Mouse (Mus musculus) midbrain, embryonic 14.5 days (tissue): ENCODE results near the gene Fras1. TPM values are rescaled to one million over a fixed set of nuclear protein-coding genes. Genes with fewer than 3 reads are reported as not detected.
A peak's percentile ranks its signal among the peaks of the same experiment; 100 is the strongest.

ENCODE experiments used
- ATAC-seq: fragments of 200-750 bp; cut with Nextera tagmentation; 2 replicates; pipeline ENCODE4 v1.8.0; 2017; ENCODE audit warnings: moderate number of reproducible peaks, moderate library complexity; ENCODE audit not compliant: low FRiP score, low TSS enrichment
- DNase-seq: peaks from one replicate; pipeline ENCODE4 v3.0.0-alpha.2; 2015
- H3K27ac ChIP-seq: fragments of 300-500 bp; sonication (generic); replicated peaks from 2 replicates; pipeline ENCODE4 v1.5.1; 2014; ENCODE audit warnings: mild to moderate bottlenecking, low read depth, low read length, moderate library complexity
- H3K27me3 ChIP-seq: fragments of 300-500 bp; sonication (generic); 2 replicates; pipeline ENCODE4 v1.6.1; 2014; ENCODE audit warnings: low read length, control low read depth, mixed read lengths; ENCODE audit not compliant: control insufficient read depth, insufficient read depth
- H3K36me3 ChIP-seq: fragments of 300-500 bp; sonication (generic); 2 replicates; pipeline ENCODE4 v1.6.1; 2014; ENCODE audit warnings: low read length, control low read depth; ENCODE audit not compliant: control insufficient read depth, insufficient read depth
- H3K4me1 ChIP-seq: fragments of 300-500 bp; sonication (generic); 2 replicates; pipeline ENCODE4 v1.6.1; 2014; ENCODE audit warnings: mild to moderate bottlenecking, antibody characterized with exemption, low read length, control low read depth; ENCODE audit not compliant: control insufficient read depth, insufficient read depth
- H3K4me2 ChIP-seq: fragments of 300-500 bp; sonication (generic); 2 replicates; pipeline ENCODE4 v1.6.1; 2014; ENCODE audit warnings: mild to moderate bottlenecking, low read length, moderate library complexity
- H3K4me3 ChIP-seq: fragments of 300-500 bp; sonication (generic); replicated peaks from 2 replicates; pipeline ENCODE4 v1.5.1; 2014; ENCODE audit warnings: low read depth, low read length
- H3K9ac ChIP-seq: fragments of 300-500 bp; sonication (generic); replicated peaks from 2 replicates; pipeline ENCODE4 v1.6.1; 2014; ENCODE audit warnings: mild to moderate bottlenecking, low read length, moderate library complexity
- H3K9me3 ChIP-seq: fragments of 300-500 bp; sonication (generic); 2 replicates; pipeline ENCODE4 v1.6.1; 2016; ENCODE audit warnings: low read length, control low read depth, mixed read lengths; ENCODE audit not compliant: control insufficient read depth
- WGBS: fragments of 180-500 bp; shearing (Covaris S2); extraction: QIAGEN DNeasy Blood & Tissue Kit; methylation state at CpG from one replicate; pipeline ENCODE4 v1.1.7; 2014; 5-methylcytosine and 5-hydroxymethylcytosine counted together
- polyA plus RNA-seq: library from polyadenylated mRNA; unstranded; fragments of >200 nt; fragmentation: Nextera tagmentation; extraction: Ambion mirVana; gene quantifications from 2 replicates; pipeline ENCODE4 v1.2.1, GENCODE M21; 2014

The Fras1 gene
- polyA plus RNA-seq, 1 experiment from 2014 or later: 7.8 TPM

DNA sequence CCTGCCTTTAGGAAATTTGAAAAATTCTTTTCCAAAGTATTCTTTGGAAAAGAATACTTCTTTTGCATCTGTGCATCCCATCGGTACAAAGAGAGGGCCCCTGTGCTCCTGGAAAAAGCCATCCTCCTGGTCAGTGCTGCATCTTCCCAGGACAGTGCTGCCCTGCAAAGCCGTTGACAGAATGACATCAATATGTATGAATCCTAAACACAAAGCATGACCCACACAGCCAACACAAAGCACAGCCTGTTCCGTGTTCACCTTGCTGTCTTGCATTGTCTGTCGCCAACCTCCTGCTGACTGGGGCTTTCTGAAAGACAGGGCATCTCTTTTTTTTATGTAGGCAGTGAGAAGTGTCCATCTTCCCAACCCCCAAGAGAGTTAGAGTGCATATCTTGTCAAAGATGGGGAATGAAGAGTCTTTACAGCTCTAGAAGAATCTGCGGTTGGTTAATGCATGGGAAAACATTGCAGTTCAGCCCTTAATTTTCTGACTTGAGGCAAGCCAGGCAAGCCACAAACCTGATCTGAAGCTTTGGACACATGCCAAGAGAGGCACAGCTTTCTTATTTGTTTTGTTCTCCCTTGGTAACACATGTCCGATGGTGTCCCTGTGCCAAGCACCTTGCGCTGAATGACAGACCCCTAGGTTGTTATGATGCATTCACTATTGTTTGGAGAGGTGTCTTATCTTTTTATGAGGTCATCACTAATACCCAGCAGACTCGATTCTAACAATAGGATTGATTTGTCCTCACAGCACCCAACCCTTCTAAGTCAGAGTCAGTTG is 373.6 kb downstream of the Fras1 start:
- H3K27me3 ChIP-seq: no peaks in the 10 kb centered on the region
- no peak overlapping the region for H3K4me2 ChIP-seq
- peaks cover 5% of the 10 kb centered on the region for H3K4me1 ChIP-seq
- H3K9me3 ChIP-seq: no peaks in the 10 kb centered on the region
- WGBS: 29% methylated on average over 8 of the region's 8 CpGs
- no peak overlapping the region for H3K9ac ChIP-seq
- no peaks in the 10 kb centered on the region for H3K36me3 ChIP-seq
- ATAC-seq (no peak; the same call in 1 of the 2 replicates), DNase-seq (peak; percentile 47)
- no peak overlapping the region for H3K4me3 ChIP-seq
- H3K27ac ChIP-seq: no peak overlapping the region

DNA sequence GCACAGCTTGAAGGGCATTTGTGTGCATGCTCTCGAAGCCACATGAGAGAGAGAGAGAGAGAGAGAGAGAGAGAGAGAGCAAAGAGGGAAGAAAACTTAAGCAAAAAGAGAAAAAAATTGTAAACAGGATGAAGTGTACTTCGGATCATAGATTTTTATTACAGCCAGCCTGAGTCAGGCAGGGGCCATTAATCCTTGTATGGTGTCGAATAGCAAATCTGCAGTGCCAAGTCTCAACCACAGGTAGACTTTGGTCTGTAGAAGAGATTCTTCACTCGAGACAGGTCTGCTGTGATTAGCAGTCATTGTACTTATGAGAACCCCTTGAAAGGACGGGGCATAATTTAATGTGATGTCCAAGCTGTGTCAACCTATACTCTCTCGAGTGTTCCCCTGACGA is 383.9 kb downstream of the Fras1 start:
- Histone ChIP-seq H3K27ac (no peak overlapping the region), H3K4me2 (no peak overlapping the region), H3K36me3 (no peaks in the 10 kb centered on the region), H3K4me1 (no peaks in the 10 kb centered on the region), H3K4me3 (no peak overlapping the region), H3K27me3 (no peaks in the 10 kb centered on the region), H3K9me3 (no peaks in the 10 kb centered on the region), H3K9ac (no peak overlapping the region)
- 92% methylated on average over 7 of the region's 7 CpGs for WGBS
- DNase-seq (no peak), ATAC-seq (no peak)

DNA sequence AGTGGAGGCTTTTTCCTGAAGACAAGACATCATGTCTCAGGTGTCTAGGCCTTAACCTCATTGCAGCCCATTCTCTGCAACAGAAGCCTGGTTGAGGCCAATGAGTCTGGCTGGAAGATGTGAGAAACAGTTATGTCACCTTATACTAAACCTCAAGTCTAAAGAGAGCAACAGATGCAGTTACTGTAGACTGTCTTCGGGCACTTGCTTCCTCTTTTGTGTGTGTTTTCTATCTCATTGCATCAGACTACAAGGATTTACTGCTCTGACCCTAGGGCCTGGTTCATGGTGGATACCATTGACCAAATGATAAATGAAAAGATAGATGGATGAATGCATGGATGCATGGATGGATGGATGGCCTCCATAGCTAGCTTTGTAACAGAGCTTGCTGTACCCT is 388.3 kb downstream of the Fras1 start:
- 93% methylated on average over 1 of the region's 1 CpGs for WGBS
- Histone ChIP-seq H3K4me2 (no peak overlapping the region), H3K36me3 (no peaks in the 10 kb centered on the region), H3K4me3 (no peak overlapping the region), H3K9me3 (no peaks in the 10 kb centered on the region), H3K4me1 (0 out of 2 replicates have a peak, but pooled peaks cover 3% of the 10 kb centered on the region), H3K27ac (no peak overlapping the region), H3K9ac (no peak overlapping the region), H3K27me3 (no peaks in the 10 kb centered on the region)
- DNase-seq (no peak), ATAC-seq (no peak)

DNA sequence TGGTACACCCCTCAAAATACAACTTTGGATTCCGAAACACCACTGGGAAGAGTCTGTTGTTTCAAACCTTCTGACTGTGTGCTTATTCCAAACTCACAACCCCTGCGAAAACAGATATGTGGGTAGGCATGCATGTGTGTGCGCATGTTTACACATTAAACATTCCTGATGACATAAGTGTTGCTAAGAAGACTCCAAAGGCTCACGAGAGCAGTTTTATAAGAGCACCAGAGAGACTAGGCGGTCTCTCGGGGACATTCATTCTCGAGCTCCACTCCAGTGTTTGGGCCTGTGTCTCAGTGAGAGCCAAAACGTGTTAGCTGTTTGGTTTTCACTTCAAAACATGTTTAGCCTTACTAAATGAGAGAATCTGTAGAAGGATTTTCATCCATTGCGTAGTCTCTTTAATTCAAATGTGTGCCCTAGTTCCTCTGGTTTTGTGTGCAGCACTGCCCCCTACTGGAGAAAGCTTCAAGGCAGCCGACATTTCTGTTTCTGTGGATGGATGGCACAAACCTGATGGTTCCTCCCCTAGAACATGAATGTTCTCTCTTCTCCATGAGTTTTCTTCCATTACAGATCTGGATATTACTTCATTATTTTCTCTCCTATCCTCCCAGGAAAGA is 395.2 kb downstream of the Fras1 start:
- Histone ChIP-seq H3K4me2 (no peak overlapping the region), H3K27ac (no peak overlapping the region), H3K4me3 (no peak overlapping the region), H3K27me3 (no peaks in the 10 kb centered on the region), H3K4me1 (no peaks in the 10 kb centered on the region), H3K36me3 (no peaks in the 10 kb centered on the region), H3K9ac (no peak overlapping the region), H3K9me3 (no peaks in the 10 kb centered on the region)
- DNase-seq: peak; percentile 92
- ATAC-seq: peak; percentile 41; the same call in 1 of the 2 replicates
- WGBS: 65% methylated on average over 10 of the region's 10 CpGs

DNA sequence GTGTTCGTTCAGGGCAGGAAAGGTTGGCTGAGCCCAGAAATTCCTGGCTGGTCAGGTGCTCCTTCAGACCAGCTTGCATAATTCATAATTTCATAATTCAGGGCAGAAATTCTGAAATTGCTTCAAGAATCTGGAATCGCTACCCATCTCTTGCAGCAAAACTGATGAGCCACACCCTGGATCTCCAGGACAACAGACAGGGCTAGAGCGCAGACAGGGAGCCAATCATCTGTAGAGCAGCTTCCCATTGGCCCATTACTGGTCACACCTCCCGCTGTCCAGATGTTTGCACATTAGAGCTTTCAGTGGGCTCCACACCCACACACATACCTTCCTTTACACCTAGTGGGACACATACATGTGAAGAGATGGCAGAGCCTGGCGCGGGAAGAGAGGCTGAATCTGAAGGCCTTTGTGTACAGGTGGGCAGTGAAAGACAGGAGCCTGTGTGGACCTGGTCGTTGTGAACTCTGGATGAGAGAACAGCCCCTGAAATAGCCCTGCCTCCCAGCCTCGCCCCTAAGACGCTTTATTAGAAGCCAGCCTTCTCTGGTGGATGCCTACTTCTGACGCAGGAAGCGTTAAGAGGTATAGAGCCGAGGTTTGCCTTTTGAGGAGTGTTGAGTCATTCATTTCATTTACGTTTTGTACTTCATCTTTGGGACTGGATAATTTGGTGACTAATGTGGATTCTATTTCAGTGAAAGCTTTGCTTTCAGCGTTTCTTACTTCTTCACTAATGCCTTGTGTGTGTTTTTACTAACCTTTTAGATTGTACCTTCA is 409.9 kb downstream of the Fras1 start:
- no peaks in the 10 kb centered on the region for H3K4me1 ChIP-seq
- H3K4me3 ChIP-seq: no peak overlapping the region
- 89% methylated on average over 14 of the region's 14 CpGs for whole genome bisulfite sequencing
- ATAC-seq (no peak), DNase-seq (no peak)
- no peak overlapping the region for H3K9ac ChIP-seq
- H3K27ac ChIP-seq: no peak overlapping the region
- no peaks in the 10 kb centered on the region for H3K27me3 ChIP-seq
- H3K4me2 ChIP-seq: no peak overlapping the region
- H3K36me3 ChIP-seq: no peaks in the 10 kb centered on the region
- no peaks in the 10 kb centered on the region for H3K9me3 ChIP-seq

DNA sequence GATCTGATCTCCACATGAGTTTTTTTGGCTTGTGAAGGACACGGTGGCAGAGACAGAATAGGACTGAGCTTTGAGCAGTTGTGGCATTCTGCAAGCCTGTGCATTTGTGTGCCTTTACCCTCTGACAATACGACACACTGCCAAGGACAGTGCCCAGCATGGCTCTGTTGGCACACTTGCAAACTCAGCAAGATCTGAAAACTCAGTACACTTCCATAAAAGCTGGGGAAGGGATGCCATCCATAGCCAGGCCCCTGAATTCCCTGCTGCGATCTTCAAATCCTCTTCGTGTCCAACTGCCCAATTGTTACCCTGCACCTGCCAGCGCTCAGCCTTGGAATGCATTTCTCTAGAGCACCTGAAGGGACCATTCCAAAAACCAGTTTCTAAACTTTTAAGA is 411.3 kb downstream of the Fras1 start:
- no peak for DNase-seq

DNA sequence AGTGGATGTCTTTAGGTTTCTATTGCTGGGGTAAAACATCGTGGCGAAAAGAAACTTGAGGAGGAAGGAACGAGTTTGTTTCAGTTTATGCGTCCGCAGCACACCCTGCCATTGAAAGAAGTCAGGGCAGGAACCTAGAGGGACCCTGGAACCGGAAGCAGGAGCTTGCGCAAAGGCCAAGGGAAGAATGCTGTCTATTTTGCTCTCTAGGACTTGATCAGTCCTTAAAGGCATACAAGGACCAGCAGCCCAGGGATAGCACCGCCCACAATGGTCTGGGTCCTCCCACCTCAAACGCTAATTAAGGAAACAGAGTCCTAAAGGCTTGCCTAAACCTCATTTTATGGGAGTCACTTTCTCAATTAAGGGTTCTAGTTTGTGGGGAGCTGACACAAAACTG is 418.7 kb downstream of the Fras1 start:
- Histone ChIP-seq H3K36me3 (no peaks in the 10 kb centered on the region), H3K27me3 (no peaks in the 10 kb centered on the region; the same call in 1 of the 2 replicates), H3K4me1 (peaks cover 5% of the 10 kb centered on the region; the same call in 1 of the 2 replicates), H3K4me2 (no peak overlapping the region), H3K9me3 (no peaks in the 10 kb centered on the region), H3K9ac (no peak overlapping the region), H3K4me3 (no peak overlapping the region), H3K27ac (no peak overlapping the region)
- DNase-seq: no peak
- 75% methylated on average over 9 of the region's 9 CpGs for WGBS
- no peak for ATAC-seq

More for the DNA sequence above, 411.3 kb downstream of the Fras1 start:
- 88% methylated on average over 5 of the region's 5 CpGs for WGBS
- peak overlapping the region; percentile 10; the same call in 1 of the 2 replicates for H3K27ac ChIP-seq
- no peaks in the 10 kb centered on the region for H3K27me3 ChIP-seq
- H3K9ac ChIP-seq: no peak overlapping the region
- no peak overlapping the region for H3K4me2 ChIP-seq
- no peak overlapping the region for H3K4me3 ChIP-seq
- H3K4me1 ChIP-seq: no peaks in the 10 kb centered on the region
- no peaks in the 10 kb centered on the region for H3K9me3 ChIP-seq
- no peaks in the 10 kb centered on the region for H3K36me3 ChIP-seq
- ATAC-seq: no peak

DNA sequence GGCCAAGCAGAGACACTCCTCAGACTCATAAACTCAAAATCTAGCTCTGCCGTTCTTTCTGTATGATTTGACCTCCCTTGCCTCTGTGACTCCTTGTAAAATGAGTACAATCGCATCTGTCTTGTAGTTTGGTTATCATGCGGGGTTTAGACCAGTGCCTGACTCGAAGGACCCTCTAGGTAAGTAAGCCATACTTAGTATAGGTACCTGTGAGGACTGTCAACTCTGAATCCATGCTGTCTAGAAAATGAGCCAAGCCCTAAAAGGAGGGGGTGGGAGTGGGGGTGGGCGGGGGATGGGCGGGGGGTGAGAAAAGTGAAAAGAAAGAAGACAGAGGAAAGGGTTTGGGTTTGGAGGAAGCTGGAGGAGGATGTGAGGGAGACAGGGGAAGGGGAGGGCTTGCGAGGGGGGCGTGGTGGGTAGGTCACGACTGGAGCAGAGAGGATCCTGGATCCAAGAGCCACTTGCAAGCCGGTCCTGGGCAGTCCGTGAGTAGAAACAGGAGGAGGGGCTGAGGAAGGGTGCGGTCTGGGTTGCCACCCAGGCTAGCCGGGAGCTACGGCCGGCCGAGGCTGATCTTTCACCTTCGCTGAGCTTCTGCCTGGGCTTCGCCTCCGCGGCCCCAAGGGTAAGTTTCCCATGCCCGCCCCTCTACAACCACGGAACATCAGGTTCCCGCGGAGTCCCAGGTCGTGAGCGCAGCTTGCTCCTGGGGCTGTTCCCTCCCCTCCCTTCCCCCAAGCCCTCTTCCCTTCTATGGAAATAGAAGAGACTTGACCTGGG is 419.4 kb downstream of the Fras1 start, which contains the start of gene Anxa3:
TSS of gene Anxa3 (plus strand) at position 404 of the 783 bp plus-strand sequence.
- 12% methylated on average over 26 of the region's 26 CpGs for WGBS
- ATAC-seq (no peak; the same call in 1 of the 2 replicates), DNase-seq (peak; percentile 21)
- Histone ChIP-seq H3K9me3 (no peaks in the 10 kb centered on the region), H3K4me2 (peak within 1 kb of the TSS; percentile 64), H3K36me3 (no peaks in the 10 kb centered on the region), H3K9ac (peak within 1 kb of the TSS; percentile 29; the same call in 1 of the 2 replicates), H3K4me1 (peaks cover 5% of the 10 kb centered on the region; the same call in 1 of the 2 replicates), H3K27me3 (no peaks in the 10 kb centered on the region; the same call in 1 of the 2 replicates), H3K4me3 (peak within 1 kb of the TSS; percentile 34), H3K27ac (no peak within 1 kb of the TSS)
